Mouse (Mus musculus): ENCODE measurements around the gene Tmc4. TPM values are rescaled to one million over a fixed set of nuclear protein-coding genes. Genes with fewer than 3 reads are reported as not detected.

The Tmc4 gene
- polyA plus RNA-seq, 1 experiment from 2014 or later = 76.9 TPM

- no peaks in the 10 kb centered on the region for H3K27me3 ChIP-seq (ENCODE audit: control insufficient read depth, insufficient read depth, low read length)
- H3K4me3 ChIP-seq (replicated peaks; ENCODE audit: low read length) = peak overlapping the region; percentile 41
- H3K9me3 ChIP-seq (replicated peaks; ENCODE audit: control insufficient read depth, low read length) = no peaks in the 10 kb centered on the region
- H3K36me3 ChIP-seq (ENCODE audit: control insufficient read depth, insufficient read depth, low read length) = 0 out of 2 replicates have a peak, but pooled peaks cover 5% of the 10 kb centered on the region
- WGBS = 80% methylated on average over 12 of the region's 12 CpGs
- no peaks in the 10 kb centered on the region for H3K4me1 ChIP-seq (ENCODE audit: control insufficient read depth, insufficient read depth, low read length)
- peak overlapping the region; percentile 71 for H3K9ac ChIP-seq (ENCODE audit: low read length)
- peak overlapping the region; percentile 45 for H3K27ac ChIP-seq (ENCODE audit: low read length)
- peak overlapping the region; percentile 48 for H3K4me2 ChIP-seq (ENCODE audit: low read depth, low read length)
- ATAC-seq (ENCODE audit: insufficient read depth, low FRiP score) = peak; percentile 18; the same call in 1 of the 2 replicates
Measured at GRCm38 (mm10) chr7:3676371-3676770, 982 bp downstream of the Tmc4 start.

- H3K27ac ChIP-seq (ENCODE audit: low read length) = no peak overlapping the region
- H3K4me2 ChIP-seq (ENCODE audit: low read depth, low read length) = no peak overlapping the region
- no peak overlapping the region for H3K4me3 ChIP-seq (replicated peaks; ENCODE audit: low read length)
- no peak overlapping the region for H3K9ac ChIP-seq (ENCODE audit: low read length)
- H3K27me3 ChIP-seq (ENCODE audit: control insufficient read depth, insufficient read depth, low read length) = no peaks in the 10 kb centered on the region
- no peak for ATAC-seq (ENCODE audit: insufficient read depth, low FRiP score)
- 76% methylated on average over 3 of the region's 3 CpGs for WGBS
- no peaks in the 10 kb centered on the region for H3K9me3 ChIP-seq (replicated peaks; ENCODE audit: control insufficient read depth, low read length)
- 0 out of 2 replicates have a peak, but pooled peaks cover 1% of the 10 kb centered on the region for H3K36me3 ChIP-seq (ENCODE audit: control insufficient read depth, insufficient read depth, low read length)
- H3K4me1 ChIP-seq (ENCODE audit: control insufficient read depth, insufficient read depth, low read length) = no peaks in the 10 kb centered on the region
Measured at GRCm38 (mm10) chr7:3675228-3675548, 2.2 kb downstream of the Tmc4 start.

DNA sequence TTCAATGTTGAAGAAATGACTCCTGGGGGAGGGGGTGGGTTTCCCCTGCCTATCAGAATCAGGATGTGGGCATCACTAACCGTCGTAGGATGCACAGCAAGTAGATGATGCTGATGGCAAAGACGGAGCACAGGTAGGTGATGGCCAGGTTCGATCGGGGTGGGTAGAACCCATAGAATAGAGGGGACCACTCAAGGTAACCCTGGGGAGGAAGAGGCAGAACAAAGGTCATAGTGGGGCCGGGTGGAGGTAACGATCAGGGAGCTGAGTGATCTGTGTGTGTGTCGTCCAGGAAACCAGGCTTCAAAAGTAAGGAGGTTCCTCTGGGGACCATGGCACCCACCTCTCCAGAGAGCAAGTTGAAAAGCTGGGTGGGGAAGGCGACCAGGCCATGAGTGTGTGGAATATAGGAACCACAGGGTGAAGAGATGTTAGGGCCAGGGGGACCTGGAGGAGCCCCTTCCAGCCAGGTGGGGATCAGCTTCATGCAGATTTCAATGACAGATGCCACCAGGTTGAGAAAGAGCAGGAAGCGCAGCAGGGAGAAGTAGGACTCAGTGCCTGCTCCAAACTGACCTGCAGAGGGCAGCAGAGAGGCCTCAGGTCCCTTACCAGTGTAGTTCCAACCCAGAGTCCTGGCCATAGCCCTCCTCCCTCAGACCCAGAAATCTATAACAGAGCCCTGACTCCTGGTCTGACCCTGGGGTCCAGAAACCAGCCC lies 2.7 kb downstream of the Tmc4 start:
- Histone ChIP-seq H3K4me2 (ENCODE audit: low read depth, low read length) (no peak overlapping the region), H3K4me1 (ENCODE audit: control insufficient read depth, insufficient read depth, low read length) (no peaks in the 10 kb centered on the region), H3K36me3 (ENCODE audit: control insufficient read depth, insufficient read depth, low read length) (no peaks in the 10 kb centered on the region), H3K4me3 (replicated peaks; ENCODE audit: low read length) (no peak overlapping the region), H3K27me3 (ENCODE audit: control insufficient read depth, insufficient read depth, low read length) (no peaks in the 10 kb centered on the region), H3K9ac (ENCODE audit: low read length) (no peak overlapping the region), H3K27ac (ENCODE audit: low read length) (no peak overlapping the region), H3K9me3 (replicated peaks; ENCODE audit: control insufficient read depth, low read length) (no peaks in the 10 kb centered on the region)
- WGBS = 75% methylated on average over 10 of the region's 10 CpGs
- ATAC-seq (ENCODE audit: insufficient read depth, low FRiP score) = peak; percentile 79

DNA sequence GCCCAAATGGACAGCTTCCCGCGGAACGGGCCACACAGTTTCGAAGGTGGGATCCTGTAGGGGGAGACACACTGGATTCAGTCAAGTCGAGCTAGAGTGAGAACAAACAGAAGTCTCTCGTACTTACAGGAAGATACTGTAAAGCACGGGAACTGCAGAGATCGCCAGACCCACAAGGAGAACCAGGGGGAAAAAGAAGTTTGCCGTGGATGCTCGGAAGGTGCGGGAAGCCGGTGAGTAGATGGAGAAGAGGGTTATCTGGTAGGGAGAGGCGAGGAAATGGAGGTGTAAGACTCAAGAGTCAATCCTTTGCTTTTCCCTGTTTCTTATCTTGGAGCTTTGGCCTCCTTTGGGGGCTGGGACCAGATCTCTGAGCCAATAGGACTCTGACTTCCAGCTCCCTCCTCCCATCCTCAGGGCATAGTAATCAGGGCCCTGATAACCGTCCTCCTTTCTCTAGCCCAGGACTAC lies 10.4 kb downstream of the Tmc4 start:
- peak overlapping the region; percentile 13; the same call in 1 of the 2 replicates for H3K4me3 ChIP-seq (replicated peaks; ENCODE audit: low read length)

DNA sequence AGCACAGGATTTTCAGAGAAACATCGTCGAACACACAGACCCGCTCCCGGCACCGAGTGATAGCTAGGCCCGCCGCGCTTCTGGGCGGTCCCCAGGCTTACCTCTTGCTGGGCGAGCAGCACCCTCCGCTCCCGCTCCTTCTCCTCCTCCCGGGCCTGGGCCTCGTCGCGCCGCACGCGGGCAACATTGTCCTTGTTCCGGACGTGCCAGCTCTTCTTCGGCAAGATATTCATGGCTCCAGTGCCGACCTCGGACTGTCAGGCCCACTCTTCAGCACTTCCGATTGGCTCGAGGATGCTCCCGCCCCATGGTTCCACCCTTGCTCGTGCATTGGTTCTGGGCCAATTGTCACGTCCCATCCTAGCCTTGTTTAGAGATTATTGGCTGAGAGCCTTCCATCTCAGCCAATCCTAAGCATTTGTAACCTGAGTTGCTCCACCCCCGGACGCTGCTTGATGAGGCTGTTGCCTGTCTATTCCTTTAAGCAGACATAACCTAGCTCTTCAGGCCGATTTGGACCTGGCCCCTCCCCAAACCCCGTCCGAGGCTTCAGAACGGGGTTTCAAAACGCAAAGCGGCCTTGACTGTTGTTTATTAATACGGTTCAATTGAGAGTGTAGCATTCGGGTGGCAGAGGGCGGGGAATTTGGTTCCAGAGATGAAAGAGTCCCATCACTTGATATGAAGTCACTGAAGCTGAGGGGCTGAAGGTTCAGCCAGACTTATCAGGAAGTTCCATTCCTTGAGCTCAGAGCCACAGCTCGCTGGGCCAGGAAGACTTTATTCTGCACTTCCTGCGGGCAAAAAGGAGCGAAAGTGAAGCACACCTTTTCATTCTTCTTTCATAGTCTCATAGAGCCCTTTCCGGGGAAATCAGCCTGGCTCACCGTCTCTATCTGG lies 11.9 kb downstream of the Tmc4 start, which contains the start of gene Leng1:
Gene Leng1, minus strand, starts transcription at position 626 of the 900 bp plus-strand sequence.
- Histone ChIP-seq H3K36me3 (ENCODE audit: control insufficient read depth, insufficient read depth, low read length) (peaks cover 10% of the 10 kb centered on the region), H3K9ac (ENCODE audit: low read length) (peak within 1 kb of the TSS; percentile 78), H3K9me3 (replicated peaks; ENCODE audit: control insufficient read depth, low read length) (no peaks in the 10 kb centered on the region), H3K4me1 (ENCODE audit: control insufficient read depth, insufficient read depth, low read length) (peaks cover 15% of the 10 kb centered on the region), H3K4me3 (replicated peaks; ENCODE audit: low read length) (peak within 1 kb of the TSS; percentile 74), H3K4me2 (ENCODE audit: low read depth, low read length) (peak within 1 kb of the TSS; percentile 76), H3K27me3 (ENCODE audit: control insufficient read depth, insufficient read depth, low read length) (no peaks in the 10 kb centered on the region), H3K27ac (ENCODE audit: low read length) (peak within 1 kb of the TSS; percentile 92)
- peak; percentile 99 for ATAC-seq (ENCODE audit: insufficient read depth, low FRiP score)
- 3% methylated on average over 45 of the region's 45 CpGs for WGBS

More for the DNA sequence above, 10.4 kb downstream of the Tmc4 start:
- WGBS = 17% methylated on average over 14 of the region's 14 CpGs
- Histone ChIP-seq H3K36me3 (ENCODE audit: control insufficient read depth, insufficient read depth, low read length) (peaks cover 7% of the 10 kb centered on the region; the same call in 1 of the 2 replicates), H3K9ac (ENCODE audit: low read length) (0 out of 2 replicates have a peak overlapping the region, but pooled peaks have one; percentile 29), H3K27me3 (ENCODE audit: control insufficient read depth, insufficient read depth, low read length) (no peaks in the 10 kb centered on the region), H3K4me1 (ENCODE audit: control insufficient read depth, insufficient read depth, low read length) (peaks cover 15% of the 10 kb centered on the region), H3K4me2 (ENCODE audit: low read depth, low read length) (no peak overlapping the region), H3K9me3 (replicated peaks; ENCODE audit: control insufficient read depth, low read length) (no peaks in the 10 kb centered on the region), H3K27ac (ENCODE audit: low read length) (no peak overlapping the region)
- ATAC-seq (ENCODE audit: insufficient read depth, low FRiP score) = no peak

GRCm38 (mm10) chr7:3664524-3665214 lies 12.7 kb downstream of the Tmc4 start:
- Histone ChIP-seq H3K4me3 (replicated peaks; ENCODE audit: low read length) (peak overlapping the region; percentile 74), H3K36me3 (ENCODE audit: control insufficient read depth, insufficient read depth, low read length) (peaks cover 17% of the 10 kb centered on the region), H3K4me2 (ENCODE audit: low read depth, low read length) (peak overlapping the region; percentile 76), H3K9ac (ENCODE audit: low read length) (peak overlapping the region; percentile 78), H3K27me3 (ENCODE audit: control insufficient read depth, insufficient read depth, low read length) (no peaks in the 10 kb centered on the region), H3K27ac (ENCODE audit: low read length) (peak overlapping the region; percentile 90), H3K9me3 (replicated peaks; ENCODE audit: control insufficient read depth, low read length) (no peaks in the 10 kb centered on the region), H3K4me1 (ENCODE audit: control insufficient read depth, insufficient read depth, low read length) (peaks cover 15% of the 10 kb centered on the region)
- WGBS = 23% methylated on average over 15 of the region's 15 CpGs
- ATAC-seq (ENCODE audit: insufficient read depth, low FRiP score) = peak; percentile 26

DNA sequence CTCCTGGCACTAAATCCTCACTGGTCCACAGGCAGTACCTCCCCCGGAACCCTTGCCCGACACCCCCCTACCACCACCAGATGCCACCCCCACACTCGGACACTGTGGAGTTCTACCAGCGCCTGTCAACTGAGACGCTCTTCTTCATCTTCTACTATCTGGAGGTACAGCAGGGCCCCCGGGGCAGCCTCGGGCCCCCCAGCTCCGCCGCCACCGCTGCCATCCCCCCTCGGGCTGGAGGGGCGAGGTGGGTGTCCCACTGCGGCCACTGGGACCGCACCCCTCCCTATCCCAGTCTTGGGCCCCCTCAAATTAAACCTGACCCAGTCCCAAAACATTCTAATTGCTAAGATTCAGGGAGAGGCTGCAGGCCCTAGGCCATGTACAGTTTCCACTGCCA lies 18.8 kb downstream of the Tmc4 start:
- H3K4me3 ChIP-seq (replicated peaks; ENCODE audit: low read length) = no peak overlapping the region
- no peaks in the 10 kb centered on the region for H3K27me3 ChIP-seq (ENCODE audit: control insufficient read depth, insufficient read depth, low read length)
- H3K36me3 ChIP-seq (ENCODE audit: control insufficient read depth, insufficient read depth, low read length) = peaks cover 55% of the 10 kb centered on the region
- no peaks in the 10 kb centered on the region; the same call in 1 of the 2 replicates for H3K4me1 ChIP-seq (ENCODE audit: control insufficient read depth, insufficient read depth, low read length)
- H3K4me2 ChIP-seq (ENCODE audit: low read depth, low read length) = no peak overlapping the region
- 94% methylated on average over 14 of the region's 14 CpGs for WGBS
- no peak overlapping the region for H3K9ac ChIP-seq (ENCODE audit: low read length)
- ATAC-seq (ENCODE audit: insufficient read depth, low FRiP score) = no peak
- H3K27ac ChIP-seq (ENCODE audit: low read length) = no peak overlapping the region
- H3K9me3 ChIP-seq (replicated peaks; ENCODE audit: control insufficient read depth, low read length) = no peaks in the 10 kb centered on the region

DNA sequence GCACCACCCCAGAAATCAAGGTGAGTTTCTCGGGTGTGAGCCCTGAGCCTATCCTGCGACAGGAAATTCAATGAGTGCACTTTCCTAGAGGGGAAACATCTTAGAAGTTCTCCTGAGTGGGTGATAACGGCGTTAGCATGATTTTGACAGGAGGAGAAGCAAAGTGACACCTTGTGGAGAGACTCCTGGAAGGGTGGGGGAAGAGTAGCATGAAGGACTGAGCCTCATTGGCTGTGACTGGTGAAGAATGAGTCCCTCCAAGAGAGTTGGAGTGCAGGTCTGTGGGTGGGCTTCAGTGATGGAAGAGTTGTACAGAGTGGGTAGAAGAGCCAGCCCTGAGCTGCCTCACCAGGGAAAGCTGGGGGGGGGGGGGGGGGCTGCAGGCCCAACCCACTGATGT lies 20.4 kb downstream of the Tmc4 start:
- WGBS = 72% methylated on average over 4 of the region's 4 CpGs
- Histone ChIP-seq H3K27ac (ENCODE audit: low read length) (no peak overlapping the region), H3K4me2 (ENCODE audit: low read depth, low read length) (no peak overlapping the region)

More for the DNA sequence above, 20.4 kb downstream of the Tmc4 start:
- no peaks in the 10 kb centered on the region for H3K27me3 ChIP-seq (ENCODE audit: control insufficient read depth, insufficient read depth, low read length)
- no peak for ATAC-seq (ENCODE audit: insufficient read depth, low FRiP score)
- H3K9me3 ChIP-seq (replicated peaks; ENCODE audit: control insufficient read depth, low read length) = no peaks in the 10 kb centered on the region
- no peaks in the 10 kb centered on the region for H3K4me1 ChIP-seq (ENCODE audit: control insufficient read depth, insufficient read depth, low read length)
- no peak overlapping the region for H3K4me3 ChIP-seq (replicated peaks; ENCODE audit: low read length)
- peaks cover 59% of the 10 kb centered on the region for H3K36me3 ChIP-seq (ENCODE audit: control insufficient read depth, insufficient read depth, low read length)
- H3K9ac ChIP-seq (ENCODE audit: low read length) = no peak overlapping the region

All from stomach, embryonic 16.5 days (tissue).